Mouse (Mus musculus): ENCODE measurements around the gene Coch.
"Not testable (repeated sequence)": the region's sequence is repeated elsewhere in the genome, so short reads cannot be mapped to it uniquely, and the experiment has no call there.

DNA sequence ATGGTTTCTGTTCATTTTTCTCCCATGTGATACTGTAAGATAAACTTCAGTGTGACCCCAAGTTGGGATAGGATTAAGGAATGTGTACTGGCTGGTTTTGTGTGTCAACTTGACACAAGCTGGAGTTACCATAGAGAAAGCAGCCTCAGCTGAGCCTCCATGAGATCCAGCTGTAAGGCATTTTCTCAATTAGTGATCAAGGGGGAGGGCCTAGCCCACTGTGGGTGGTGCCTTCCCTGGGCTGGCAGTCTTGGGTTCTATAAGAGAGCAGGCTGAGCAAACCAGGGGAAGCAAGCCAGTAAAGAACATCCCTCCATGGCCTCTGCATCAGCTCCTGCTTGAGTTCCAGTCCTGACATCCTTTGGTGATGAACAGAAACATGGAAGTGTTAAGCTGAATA, 56.3 kb downstream of the Coch start:
- TF ChIP-seq CTCF (IDR thresholded peaks at IDR 0.05; ENCODE audit: control insufficient read depth, insufficient read depth, insufficient read length); MAX (IDR thresholded peaks at IDR 0.05); FOSL1 (IDR thresholded peaks at IDR 0.05; ENCODE audit: insufficient read depth, low read length, poor library complexity, severe bottlenecking); MYOG (IDR thresholded peaks at IDR 0.05; ENCODE audit: control insufficient read depth, extremely low read depth, insufficient read length); MYOD1 (IDR thresholded peaks at IDR 0.05; ENCODE audit: control insufficient read depth, insufficient read length, low read depth); CEBPB (IDR thresholded peaks at IDR 0.05; ENCODE audit: low read depth); USF1 (IDR thresholded peaks at IDR 0.05; ENCODE audit: low read depth): not testable (repeated sequence)

Measured in C2C12 (cell line).